Mouse (Mus musculus): ENCODE measurements around the gene Etnk1. TPM values are rescaled to one million over a fixed set of nuclear protein-coding genes. Genes with fewer than 3 reads are reported as not detected.

Gene Etnk1
- polyA plus RNA-seq, 1 experiment from 2014 or later, result 24.7 TPM

DNA sequence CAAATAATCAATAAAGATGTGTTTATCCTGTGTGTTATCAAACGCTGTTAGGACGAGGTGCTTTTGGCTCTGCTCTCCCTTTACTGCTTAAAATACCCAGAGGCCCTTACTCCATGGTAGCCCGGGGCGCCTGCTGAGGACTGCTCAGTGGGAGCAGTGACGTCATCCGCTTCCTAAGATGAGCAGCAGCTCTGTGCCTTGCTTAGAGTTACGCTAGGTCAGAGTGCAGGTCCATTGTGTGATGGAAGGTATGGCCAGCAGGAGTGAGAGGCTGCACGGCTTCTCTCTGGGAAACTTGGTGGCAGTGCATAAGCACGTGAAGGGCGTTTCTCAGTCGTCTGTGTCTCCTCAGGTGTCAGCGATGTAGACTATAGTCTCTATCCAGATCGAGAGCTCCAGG lies 30.0 kb downstream of the Etnk1 start:
- H3K4me1 ChIP-seq (replicated peaks; ENCODE audit: control insufficient read depth, insufficient read depth, low read length), result no peaks in the 10 kb centered on the region
- no peak overlapping the region for H3K4me3 ChIP-seq (ENCODE audit: low read depth, low read length)
- H3K27ac ChIP-seq (ENCODE audit: low read depth), result no peak overlapping the region
- peaks cover 72% of the 10 kb centered on the region for H3K36me3 ChIP-seq (ENCODE audit: control insufficient read depth, insufficient read depth, low read length)
- H3K4me2 ChIP-seq (ENCODE audit: low read length), result no peak overlapping the region
- no peak for DNase-seq (ENCODE audit: low spot score)
- no peaks in the 10 kb centered on the region for H3K27me3 ChIP-seq (replicated peaks; ENCODE audit: control insufficient read depth, insufficient read depth, low read length)
- no peak overlapping the region for H3K9ac ChIP-seq (ENCODE audit: low read length)
- 88% methylated on average over 13 of the region's 13 CpGs for WGBS
- H3K9me3 ChIP-seq (ENCODE audit: control insufficient read depth, low read length), result no peaks in the 10 kb centered on the region
- ATAC-seq (replicated peaks; ENCODE audit: low FRiP score, low TSS enrichment, low read depth), result no peak

- DNase-seq (ENCODE audit: low spot score) (no peak), ATAC-seq (replicated peaks; ENCODE audit: low FRiP score, low TSS enrichment, low read depth) (no peak)
- Histone ChIP-seq H3K4me3 (ENCODE audit: low read depth, low read length) (no peak overlapping the region), H3K4me2 (ENCODE audit: low read length) (no peak overlapping the region), H3K27ac (ENCODE audit: low read depth) (no peak overlapping the region), H3K36me3 (ENCODE audit: control insufficient read depth, insufficient read depth, low read length) (peaks cover 78% of the 10 kb centered on the region), H3K4me1 (replicated peaks; ENCODE audit: control insufficient read depth, insufficient read depth, low read length) (no peaks in the 10 kb centered on the region), H3K27me3 (replicated peaks; ENCODE audit: control insufficient read depth, insufficient read depth, low read length) (no peaks in the 10 kb centered on the region), H3K9me3 (ENCODE audit: control insufficient read depth, low read length) (no peaks in the 10 kb centered on the region), H3K9ac (ENCODE audit: low read length) (no peak overlapping the region)
- 90% methylated on average over 7 of the region's 7 CpGs for WGBS
Measured at GRCm38 (mm10) chr6:143198421-143198820, 31.4 kb downstream of the Etnk1 start.

- ATAC-seq (replicated peaks; ENCODE audit: low FRiP score, low TSS enrichment, low read depth), result no peak
- H3K4me1 ChIP-seq (replicated peaks; ENCODE audit: control insufficient read depth, insufficient read depth, low read length), result no peaks in the 10 kb centered on the region
- H3K27ac ChIP-seq (ENCODE audit: low read depth), result no peak overlapping the region
- WGBS, result 90% methylated on average over 15 of the region's 15 CpGs
- no peaks in the 10 kb centered on the region for H3K27me3 ChIP-seq (replicated peaks; ENCODE audit: control insufficient read depth, insufficient read depth, low read length)
- peaks cover 63% of the 10 kb centered on the region for H3K36me3 ChIP-seq (ENCODE audit: control insufficient read depth, insufficient read depth, low read length)
- H3K4me2 ChIP-seq (ENCODE audit: low read length), result no peak overlapping the region
- no peak for DNase-seq (ENCODE audit: low spot score)
- no peaks in the 10 kb centered on the region for H3K9me3 ChIP-seq (ENCODE audit: control insufficient read depth, low read length)
- no peak overlapping the region for H3K9ac ChIP-seq (ENCODE audit: low read length)
- H3K4me3 ChIP-seq (ENCODE audit: low read depth, low read length), result no peak overlapping the region
Measured at GRCm38 (mm10) chr6:143203097-143203496, 36.1 kb downstream of the Etnk1 start.

GRCm38 (mm10) chr6:143208880-143209279 lies 41.9 kb downstream of the Etnk1 start:
- Histone ChIP-seq H3K4me1 (replicated peaks; ENCODE audit: control insufficient read depth, insufficient read depth, low read length) (no peaks in the 10 kb centered on the region), H3K9ac (ENCODE audit: low read length) (no peak overlapping the region), H3K36me3 (ENCODE audit: control insufficient read depth, insufficient read depth, low read length) (peaks cover 30% of the 10 kb centered on the region), H3K27ac (ENCODE audit: low read depth) (no peak overlapping the region), H3K4me2 (ENCODE audit: low read length) (no peak overlapping the region), H3K9me3 (ENCODE audit: control insufficient read depth, low read length) (peaks cover 3% of the 10 kb centered on the region; the same call in 1 of the 2 replicates), H3K4me3 (ENCODE audit: low read depth, low read length) (no peak overlapping the region), H3K27me3 (replicated peaks; ENCODE audit: control insufficient read depth, insufficient read depth, low read length) (no peaks in the 10 kb centered on the region)
- no peak for DNase-seq (ENCODE audit: low spot score)
- WGBS, result 93% methylated on average over 3 of the region's 3 CpGs
- ATAC-seq (replicated peaks; ENCODE audit: low FRiP score, low TSS enrichment, low read depth), result no peak

- Histone ChIP-seq H3K36me3 (ENCODE audit: control insufficient read depth, insufficient read depth, low read length) (0 out of 2 replicates have a peak, but pooled peaks cover 3% of the 10 kb centered on the region), H3K4me3 (ENCODE audit: low read depth, low read length) (no peak overlapping the region), H3K9me3 (ENCODE audit: control insufficient read depth, low read length) (peaks cover 3% of the 10 kb centered on the region; the same call in 1 of the 2 replicates), H3K4me2 (ENCODE audit: low read length) (no peak overlapping the region), H3K9ac (ENCODE audit: low read length) (no peak overlapping the region), H3K27me3 (replicated peaks; ENCODE audit: control insufficient read depth, insufficient read depth, low read length) (no peaks in the 10 kb centered on the region), H3K4me1 (replicated peaks; ENCODE audit: control insufficient read depth, insufficient read depth, low read length) (no peaks in the 10 kb centered on the region), H3K27ac (ENCODE audit: low read depth) (no peak overlapping the region)
- 88% methylated on average over 6 of the region's 6 CpGs for WGBS
- no peak for ATAC-seq (replicated peaks; ENCODE audit: low FRiP score, low TSS enrichment, low read depth)
- no peak for DNase-seq (ENCODE audit: low spot score)
Measured at GRCm38 (mm10) chr6:143212766-143213165, 45.7 kb downstream of the Etnk1 start.

GRCm38 (mm10) chr6:143213461-143213860 lies 46.4 kb downstream of the Etnk1 start:
- Histone ChIP-seq H3K27ac (ENCODE audit: low read depth) (no peak overlapping the region), H3K9me3 (ENCODE audit: control insufficient read depth, low read length) (peaks cover 3% of the 10 kb centered on the region; the same call in 1 of the 2 replicates), H3K9ac (ENCODE audit: low read length) (no peak overlapping the region), H3K4me3 (ENCODE audit: low read depth, low read length) (no peak overlapping the region), H3K4me1 (replicated peaks; ENCODE audit: control insufficient read depth, insufficient read depth, low read length) (no peaks in the 10 kb centered on the region), H3K27me3 (replicated peaks; ENCODE audit: control insufficient read depth, insufficient read depth, low read length) (no peaks in the 10 kb centered on the region), H3K4me2 (ENCODE audit: low read length) (no peak overlapping the region), H3K36me3 (ENCODE audit: control insufficient read depth, insufficient read depth, low read length) (0 out of 2 replicates have a peak, but pooled peaks cover 3% of the 10 kb centered on the region)
- no peak for ATAC-seq (replicated peaks; ENCODE audit: low FRiP score, low TSS enrichment, low read depth)
- 98% methylated on average over 6 of the region's 6 CpGs for WGBS
- DNase-seq (ENCODE audit: low spot score), result no peak

DNA sequence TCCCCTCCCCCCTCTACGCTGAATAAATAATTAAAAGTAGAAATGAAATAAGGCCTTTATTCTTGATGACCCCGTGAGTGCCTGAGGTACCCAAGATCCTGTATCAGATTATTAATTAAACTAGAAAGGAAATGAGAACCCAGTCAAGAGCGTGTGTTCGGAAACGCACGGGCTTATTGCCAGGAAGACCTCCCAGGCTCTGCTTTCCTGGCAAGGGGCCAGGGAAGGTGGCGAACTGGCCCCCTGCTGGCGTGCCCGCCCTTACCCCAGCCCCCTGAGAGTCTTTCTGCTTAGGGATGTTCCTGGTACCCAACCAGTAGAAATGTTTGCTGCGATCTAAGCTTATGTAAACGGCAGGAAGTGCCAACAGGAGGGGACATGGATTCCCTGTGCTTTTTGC lies 49.2 kb downstream of the Etnk1 start:
- 65% methylated on average over 11 of the region's 11 CpGs for WGBS
- H3K9ac ChIP-seq (ENCODE audit: low read length), result no peak overlapping the region
- no peaks in the 10 kb centered on the region for H3K36me3 ChIP-seq (ENCODE audit: control insufficient read depth, insufficient read depth, low read length)
- H3K27me3 ChIP-seq (replicated peaks; ENCODE audit: control insufficient read depth, insufficient read depth, low read length), result no peaks in the 10 kb centered on the region
- H3K4me2 ChIP-seq (ENCODE audit: low read length), result no peak overlapping the region
- H3K27ac ChIP-seq (ENCODE audit: low read depth), result no peak overlapping the region
- no peak overlapping the region for H3K4me3 ChIP-seq (ENCODE audit: low read depth, low read length)
- H3K4me1 ChIP-seq (replicated peaks; ENCODE audit: control insufficient read depth, insufficient read depth, low read length), result no peaks in the 10 kb centered on the region
- ATAC-seq (replicated peaks; ENCODE audit: low FRiP score, low TSS enrichment, low read depth) (no peak), DNase-seq (ENCODE audit: low spot score) (no peak)
- peaks cover 3% of the 10 kb centered on the region; the same call in 1 of the 2 replicates for H3K9me3 ChIP-seq (ENCODE audit: control insufficient read depth, low read length)

DNA sequence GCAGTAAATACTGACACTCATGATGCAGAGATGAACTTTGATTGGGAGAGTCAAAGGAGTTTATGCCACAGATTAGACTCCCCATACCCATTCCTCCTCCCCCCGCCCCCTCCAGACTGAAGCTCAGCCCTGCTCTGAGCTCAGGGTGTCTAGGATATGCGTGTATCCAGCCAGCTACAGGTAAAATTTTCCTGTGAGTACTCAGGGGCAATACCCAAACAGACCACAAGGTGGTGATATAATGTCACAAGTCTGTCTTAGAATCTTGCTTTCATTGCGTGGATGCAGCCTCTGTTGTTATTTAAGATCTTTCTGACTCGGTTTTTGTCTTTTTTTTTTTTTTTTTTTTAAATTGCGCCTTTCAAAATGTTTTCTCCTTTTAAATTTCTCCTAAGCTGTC lies 52.3 kb downstream of the Etnk1 start:
- WGBS, result 2% methylated on average over 5 of the region's 5 CpGs
- Histone ChIP-seq H3K4me1 (replicated peaks; ENCODE audit: control insufficient read depth, insufficient read depth, low read length) (no peaks in the 10 kb centered on the region), H3K36me3 (ENCODE audit: control insufficient read depth, insufficient read depth, low read length) (no peaks in the 10 kb centered on the region), H3K9ac (ENCODE audit: low read length) (no peak overlapping the region), H3K4me3 (ENCODE audit: low read depth, low read length) (no peak overlapping the region), H3K4me2 (ENCODE audit: low read length) (no peak overlapping the region), H3K27ac (ENCODE audit: low read depth) (no peak overlapping the region), H3K9me3 (ENCODE audit: control insufficient read depth, low read length) (no peaks in the 10 kb centered on the region), H3K27me3 (replicated peaks; ENCODE audit: control insufficient read depth, insufficient read depth, low read length) (no peaks in the 10 kb centered on the region)
- no peak for ATAC-seq (replicated peaks; ENCODE audit: low FRiP score, low TSS enrichment, low read depth)
- DNase-seq (ENCODE audit: low spot score), result peak; percentile 78

DNA sequence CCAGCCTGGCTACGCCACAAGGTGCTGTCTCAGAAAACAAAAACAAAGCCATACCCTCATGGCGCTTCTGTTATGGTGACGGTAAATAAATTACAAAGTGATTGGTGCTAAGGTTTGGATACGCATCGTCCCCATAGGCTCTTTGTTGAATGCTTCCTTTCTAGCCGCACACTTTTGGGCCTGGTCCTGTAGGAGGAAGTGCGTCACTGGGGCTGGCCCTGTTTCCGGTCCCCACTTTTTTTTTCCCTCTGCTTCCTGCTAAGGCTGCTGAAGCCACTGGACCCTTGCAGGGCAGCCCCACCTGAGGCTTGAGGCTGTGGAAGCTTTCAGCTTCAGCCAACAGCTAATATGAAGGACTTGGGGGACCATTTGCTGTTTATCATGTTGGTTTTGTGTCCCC lies 54.2 kb downstream of the Etnk1 start:
- Histone ChIP-seq H3K9ac (ENCODE audit: low read length) (no peak overlapping the region), H3K4me3 (ENCODE audit: low read depth, low read length) (no peak overlapping the region), H3K27me3 (replicated peaks; ENCODE audit: control insufficient read depth, insufficient read depth, low read length) (no peaks in the 10 kb centered on the region), H3K4me2 (ENCODE audit: low read length) (no peak overlapping the region), H3K27ac (ENCODE audit: low read depth) (no peak overlapping the region), H3K36me3 (ENCODE audit: control insufficient read depth, insufficient read depth, low read length) (no peaks in the 10 kb centered on the region), H3K9me3 (ENCODE audit: control insufficient read depth, low read length) (no peaks in the 10 kb centered on the region), H3K4me1 (replicated peaks; ENCODE audit: control insufficient read depth, insufficient read depth, low read length) (no peaks in the 10 kb centered on the region)
- 87% methylated on average over 8 of the region's 8 CpGs for WGBS
- DNase-seq (ENCODE audit: low spot score) (no peak), ATAC-seq (replicated peaks; ENCODE audit: low FRiP score, low TSS enrichment, low read depth) (no peak)
